Mouse (Mus musculus) natural killer cell, adult 2 months (primary cell): Measurements from ENCODE around the gene Cuedc1.

Experiments
- DNase-seq, 2 experiments: peaks; one replicate each; pipeline ENCODE4 v3.0.0; 2022; ENCODE audit warnings: low spot score in 2 of 2

Cuedc1 gene

GRCm38 (mm10) chr11:88117356-88118090 is 19.7 kb downstream of the Cuedc1 start:
- peak in 1 of 2 experiments; percentile 45 for DNase-seq

- no peak for DNase-seq
Observed at GRCm38 (mm10) chr11:88118091-88118440, 20.2 kb downstream of the Cuedc1 start.

- DNase-seq, result no peak
Observed at GRCm38 (mm10) chr11:88118817-88119642, 21.2 kb downstream of the Cuedc1 start.

- DNase-seq, result no peak
Observed at GRCm38 (mm10) chr11:88122545-88122944, 24.7 kb downstream of the Cuedc1 start.

GRCm38 (mm10) chr11:88123021-88123420 is 25.2 kb downstream of the Cuedc1 start:
- no peak for DNase-seq

GRCm38 (mm10) chr11:88123731-88124130 is 25.9 kb downstream of the Cuedc1 start:
- DNase-seq, result no peak

GRCm38 (mm10) chr11:88125483-88125882 is 27.6 kb downstream of the Cuedc1 start:
- no peak for DNase-seq

- DNase-seq, result no peak
Observed at GRCm38 (mm10) chr11:88126306-88126793, 28.5 kb downstream of the Cuedc1 start.

- no peak for DNase-seq
Observed at GRCm38 (mm10) chr11:88128461-88128860, 30.6 kb downstream of the Cuedc1 start.

GRCm38 (mm10) chr11:88129281-88129680 is 31.4 kb downstream of the Cuedc1 start:
- DNase-seq, result no peak

GRCm38 (mm10) chr11:88129935-88130334 is 32.1 kb downstream of the Cuedc1 start:
- DNase-seq, result no peak

GRCm38 (mm10) chr11:88131847-88132246 is 34.0 kb downstream of the Cuedc1 start:
- DNase-seq, result peak; percentile 68 to 79

GRCm38 (mm10) chr11:88135218-88135617 is 37.4 kb downstream of the Cuedc1 start:
- DNase-seq, result no peak

- DNase-seq, result no peak
Observed at GRCm38 (mm10) chr11:88137814-88138425, 40.1 kb downstream of the Cuedc1 start.

GRCm38 (mm10) chr11:88139256-88139861 is 41.5 kb downstream of the Cuedc1 start:
- DNase-seq, result no peak

GRCm38 (mm10) chr11:88140066-88141060 is 42.5 kb downstream of the Cuedc1 start:
- DNase-seq, result no peak

GRCm38 (mm10) chr11:88142362-88142761 is 44.5 kb downstream of the Cuedc1 start:
- no peak for DNase-seq

GRCm38 (mm10) chr11:88144100-88144499 is 46.2 kb downstream of the Cuedc1 start:
- DNase-seq, result no peak

GRCm38 (mm10) chr11:88145214-88146006 is 47.6 kb downstream of the Cuedc1 start:
- peak; percentile 75 to 81 for DNase-seq
